Mouse (Mus musculus): ENCODE results near the gene Ppp1r14c. TPM values are rescaled to one million over a fixed set of nuclear protein-coding genes. Genes with fewer than 3 reads are reported as not detected.

The Ppp1r14c gene
- polyA plus RNA-seq, 1 experiment from 2014 or later, result 13.6 TPM

DNA sequence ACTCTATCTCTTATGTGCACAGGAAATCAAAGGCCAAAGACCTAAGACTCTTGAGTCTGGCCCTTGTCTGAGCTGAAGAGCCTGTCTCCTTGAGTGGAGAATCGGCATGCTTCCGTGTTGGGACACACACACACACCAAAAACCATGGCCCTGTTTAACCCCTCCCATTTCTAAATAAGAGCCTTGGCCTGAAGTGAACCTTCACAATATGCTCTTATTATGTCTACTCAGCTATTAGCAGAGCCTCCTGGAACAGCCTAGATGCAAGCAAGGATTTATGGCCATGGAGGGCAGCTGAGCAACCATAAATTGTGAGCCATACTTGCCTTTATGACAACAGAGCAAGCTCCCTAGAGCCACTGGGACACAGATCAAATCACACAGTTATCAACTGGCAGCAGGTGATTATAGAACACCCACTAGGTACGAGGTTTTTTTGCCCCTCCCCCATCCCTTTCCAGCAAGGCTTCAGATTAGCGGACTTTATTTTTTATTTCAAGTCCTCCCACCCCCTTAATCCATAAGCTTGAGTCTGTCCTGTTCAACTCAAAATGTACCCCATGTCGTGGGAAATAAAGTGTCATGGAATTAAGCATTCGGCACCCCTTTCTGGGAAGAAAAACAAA, 42.3 kb downstream of the Ppp1r14c start:
- peak; percentile 22; the same call in 1 of the 2 replicates for ATAC-seq (ENCODE audit: low FRiP score)
- Histone ChIP-seq H3K36me3 (ENCODE audit: control insufficient read depth, insufficient read depth, low read length) (no peaks in the 10 kb centered on the region), H3K4me1 (replicated peaks; ENCODE audit: control insufficient read depth, insufficient read depth, low read length) (no peaks in the 10 kb centered on the region), H3K27ac (ENCODE audit: low read depth, low read length) (no peak overlapping the region), H3K4me3 (ENCODE audit: low read depth, low read length) (no peak overlapping the region), H3K4me2 (replicated peaks; ENCODE audit: low read depth, low read length) (no peak overlapping the region), H3K9me3 (ENCODE audit: control insufficient read depth, low read length) (no peaks in the 10 kb centered on the region), H3K9ac (ENCODE audit: low read depth, low read length) (no peak overlapping the region), H3K27me3 (ENCODE audit: control insufficient read depth, insufficient read depth, low read length) (no peaks in the 10 kb centered on the region)
- DNase-seq (ENCODE audit: low spot score), result no peak
- WGBS, result 82% methylated on average over 6 of the region's 6 CpGs

GRCm38 (mm10) chr10:3408699-3409098, 42.8 kb downstream of the Ppp1r14c start:
- no peak overlapping the region for H3K9ac ChIP-seq (ENCODE audit: low read depth, low read length)
- peak; percentile 49; the same call in 1 of the 2 replicates for ATAC-seq (ENCODE audit: low FRiP score)
- H3K4me3 ChIP-seq (ENCODE audit: low read depth, low read length), result no peak overlapping the region
- H3K27ac ChIP-seq (ENCODE audit: low read depth, low read length), result no peak overlapping the region
- H3K4me1 ChIP-seq (replicated peaks; ENCODE audit: control insufficient read depth, insufficient read depth, low read length), result no peaks in the 10 kb centered on the region
- no peak overlapping the region for H3K4me2 ChIP-seq (replicated peaks; ENCODE audit: low read depth, low read length)
- no peaks in the 10 kb centered on the region for H3K36me3 ChIP-seq (ENCODE audit: control insufficient read depth, insufficient read depth, low read length)
- no peak for DNase-seq (ENCODE audit: low spot score)
- 55% methylated on average over 3 of the region's 3 CpGs for WGBS
- H3K27me3 ChIP-seq (ENCODE audit: control insufficient read depth, insufficient read depth, low read length), result no peaks in the 10 kb centered on the region
- no peaks in the 10 kb centered on the region for H3K9me3 ChIP-seq (ENCODE audit: control insufficient read depth, low read length)

- Histone ChIP-seq H3K4me3 (ENCODE audit: low read depth, low read length) (no peak overlapping the region), H3K27ac (ENCODE audit: low read depth, low read length) (no peak overlapping the region), H3K4me2 (replicated peaks; ENCODE audit: low read depth, low read length) (no peak overlapping the region), H3K27me3 (ENCODE audit: control insufficient read depth, insufficient read depth, low read length) (no peaks in the 10 kb centered on the region), H3K9ac (ENCODE audit: low read depth, low read length) (no peak overlapping the region), H3K36me3 (ENCODE audit: control insufficient read depth, insufficient read depth, low read length) (no peaks in the 10 kb centered on the region), H3K4me1 (replicated peaks; ENCODE audit: control insufficient read depth, insufficient read depth, low read length) (no peaks in the 10 kb centered on the region), H3K9me3 (ENCODE audit: control insufficient read depth, low read length) (no peaks in the 10 kb centered on the region)
- ATAC-seq (ENCODE audit: low FRiP score), result no peak
- 80% methylated on average over 3 of the region's 3 CpGs for WGBS
- no peak for DNase-seq (ENCODE audit: low spot score)
Observed at GRCm38 (mm10) chr10:3411222-3411621, 45.4 kb downstream of the Ppp1r14c start.

GRCm38 (mm10) chr10:3411639-3412038, 45.8 kb downstream of the Ppp1r14c start:
- WGBS, result 86% methylated on average over 2 of the region's 2 CpGs
- Histone ChIP-seq H3K27me3 (ENCODE audit: control insufficient read depth, insufficient read depth, low read length) (no peaks in the 10 kb centered on the region), H3K27ac (ENCODE audit: low read depth, low read length) (no peak overlapping the region), H3K4me1 (replicated peaks; ENCODE audit: control insufficient read depth, insufficient read depth, low read length) (no peaks in the 10 kb centered on the region), H3K4me2 (replicated peaks; ENCODE audit: low read depth, low read length) (no peak overlapping the region), H3K9me3 (ENCODE audit: control insufficient read depth, low read length) (no peaks in the 10 kb centered on the region), H3K36me3 (ENCODE audit: control insufficient read depth, insufficient read depth, low read length) (no peaks in the 10 kb centered on the region), H3K4me3 (ENCODE audit: low read depth, low read length) (no peak overlapping the region), H3K9ac (ENCODE audit: low read depth, low read length) (no peak overlapping the region)
- DNase-seq (ENCODE audit: low spot score) (no peak), ATAC-seq (ENCODE audit: low FRiP score) (no peak)

DNA sequence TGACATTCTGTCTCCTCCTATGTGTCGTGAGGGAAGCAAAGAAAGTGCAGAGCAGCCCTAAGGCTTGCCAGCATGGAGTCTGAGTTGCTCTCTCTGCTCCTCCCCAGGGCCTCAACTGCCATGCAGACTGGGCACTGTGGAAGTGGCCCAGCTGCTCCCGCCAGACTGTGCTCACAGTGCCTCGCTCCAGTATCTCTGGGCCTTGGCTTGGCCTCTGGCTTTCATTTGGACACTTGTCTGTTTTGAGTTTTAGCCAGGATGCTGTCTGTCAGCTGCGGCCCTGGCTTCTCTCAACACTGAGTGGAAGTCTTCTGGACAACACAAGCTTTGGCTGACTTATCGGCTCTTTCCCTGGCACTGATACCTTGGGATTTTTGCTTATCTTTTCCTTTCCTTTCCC, 49.0 kb downstream of the Ppp1r14c start:
- no peak overlapping the region for H3K9ac ChIP-seq (ENCODE audit: low read depth, low read length)
- no peaks in the 10 kb centered on the region for H3K27me3 ChIP-seq (ENCODE audit: control insufficient read depth, insufficient read depth, low read length)
- H3K4me3 ChIP-seq (ENCODE audit: low read depth, low read length), result no peak overlapping the region
- H3K27ac ChIP-seq (ENCODE audit: low read depth, low read length), result no peak overlapping the region
- no peaks in the 10 kb centered on the region for H3K36me3 ChIP-seq (ENCODE audit: control insufficient read depth, insufficient read depth, low read length)
- ATAC-seq (ENCODE audit: low FRiP score) (no peak), DNase-seq (ENCODE audit: low spot score) (no peak)
- H3K4me2 ChIP-seq (replicated peaks; ENCODE audit: low read depth, low read length), result no peak overlapping the region
- no peaks in the 10 kb centered on the region for H3K4me1 ChIP-seq (replicated peaks; ENCODE audit: control insufficient read depth, insufficient read depth, low read length)
- no peaks in the 10 kb centered on the region for H3K9me3 ChIP-seq (ENCODE audit: control insufficient read depth, low read length)
- 71% methylated on average over 5 of the region's 5 CpGs for WGBS

DNA sequence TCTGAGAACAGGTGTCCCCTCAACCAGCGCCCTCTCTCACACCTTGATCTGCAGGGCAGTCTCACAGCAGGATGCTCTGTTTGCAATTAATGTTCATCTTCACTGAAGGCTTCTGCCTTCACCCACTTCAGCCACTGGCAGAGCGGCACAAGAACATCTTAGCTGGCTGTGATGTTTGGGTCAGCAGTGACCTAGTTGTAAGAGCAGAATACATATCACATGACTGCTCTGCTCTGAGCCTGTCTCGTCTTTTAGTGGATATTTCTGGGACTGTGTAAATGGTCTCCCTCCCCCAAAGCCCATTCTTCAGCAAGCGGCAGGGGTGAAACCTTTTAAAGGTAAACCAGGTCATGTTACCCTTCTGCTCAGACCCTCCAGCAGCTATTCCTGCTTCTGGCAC, 50.7 kb downstream of the Ppp1r14c start:
- no peak overlapping the region for H3K27ac ChIP-seq (ENCODE audit: low read depth, low read length)
- H3K9ac ChIP-seq (ENCODE audit: low read depth, low read length), result no peak overlapping the region
- DNase-seq (ENCODE audit: low spot score) (no peak), ATAC-seq (ENCODE audit: low FRiP score) (no peak)
- H3K4me3 ChIP-seq (ENCODE audit: low read depth, low read length), result no peak overlapping the region
- no peaks in the 10 kb centered on the region for H3K9me3 ChIP-seq (ENCODE audit: control insufficient read depth, low read length)
- H3K4me2 ChIP-seq (replicated peaks; ENCODE audit: low read depth, low read length), result no peak overlapping the region
- WGBS, result 69% methylated on average over 4 of the region's 4 CpGs
- H3K4me1 ChIP-seq (replicated peaks; ENCODE audit: control insufficient read depth, insufficient read depth, low read length), result no peaks in the 10 kb centered on the region
- H3K27me3 ChIP-seq (ENCODE audit: control insufficient read depth, insufficient read depth, low read length), result no peaks in the 10 kb centered on the region
- H3K36me3 ChIP-seq (ENCODE audit: control insufficient read depth, insufficient read depth, low read length), result no peaks in the 10 kb centered on the region

GRCm38 (mm10) chr10:3417408-3417807, 51.6 kb downstream of the Ppp1r14c start:
- Histone ChIP-seq H3K9ac (ENCODE audit: low read depth, low read length) (no peak overlapping the region), H3K4me1 (replicated peaks; ENCODE audit: control insufficient read depth, insufficient read depth, low read length) (no peaks in the 10 kb centered on the region), H3K27me3 (ENCODE audit: control insufficient read depth, insufficient read depth, low read length) (no peaks in the 10 kb centered on the region), H3K36me3 (ENCODE audit: control insufficient read depth, insufficient read depth, low read length) (no peaks in the 10 kb centered on the region), H3K9me3 (ENCODE audit: control insufficient read depth, low read length) (no peaks in the 10 kb centered on the region), H3K27ac (ENCODE audit: low read depth, low read length) (no peak overlapping the region), H3K4me3 (ENCODE audit: low read depth, low read length) (no peak overlapping the region), H3K4me2 (replicated peaks; ENCODE audit: low read depth, low read length) (no peak overlapping the region)
- WGBS, result 75% methylated on average over 4 of the region's 4 CpGs
- ATAC-seq (ENCODE audit: low FRiP score) (no peak), DNase-seq (ENCODE audit: low spot score) (no peak)

- Histone ChIP-seq H3K4me2 (replicated peaks; ENCODE audit: low read depth, low read length) (no peak overlapping the region), H3K27ac (ENCODE audit: low read depth, low read length) (no peak overlapping the region), H3K4me1 (replicated peaks; ENCODE audit: control insufficient read depth, insufficient read depth, low read length) (no peaks in the 10 kb centered on the region), H3K9ac (ENCODE audit: low read depth, low read length) (no peak overlapping the region), H3K27me3 (ENCODE audit: control insufficient read depth, insufficient read depth, low read length) (no peaks in the 10 kb centered on the region), H3K36me3 (ENCODE audit: control insufficient read depth, insufficient read depth, low read length) (no peaks in the 10 kb centered on the region), H3K9me3 (ENCODE audit: control insufficient read depth, low read length) (no peaks in the 10 kb centered on the region), H3K4me3 (ENCODE audit: low read depth, low read length) (no peak overlapping the region)
- DNase-seq (ENCODE audit: low spot score) (no peak), ATAC-seq (ENCODE audit: low FRiP score) (peak; percentile 33; the same call in 1 of the 2 replicates)
Observed at GRCm38 (mm10) chr10:3424016-3424415, 58.2 kb downstream of the Ppp1r14c start.

DNA sequence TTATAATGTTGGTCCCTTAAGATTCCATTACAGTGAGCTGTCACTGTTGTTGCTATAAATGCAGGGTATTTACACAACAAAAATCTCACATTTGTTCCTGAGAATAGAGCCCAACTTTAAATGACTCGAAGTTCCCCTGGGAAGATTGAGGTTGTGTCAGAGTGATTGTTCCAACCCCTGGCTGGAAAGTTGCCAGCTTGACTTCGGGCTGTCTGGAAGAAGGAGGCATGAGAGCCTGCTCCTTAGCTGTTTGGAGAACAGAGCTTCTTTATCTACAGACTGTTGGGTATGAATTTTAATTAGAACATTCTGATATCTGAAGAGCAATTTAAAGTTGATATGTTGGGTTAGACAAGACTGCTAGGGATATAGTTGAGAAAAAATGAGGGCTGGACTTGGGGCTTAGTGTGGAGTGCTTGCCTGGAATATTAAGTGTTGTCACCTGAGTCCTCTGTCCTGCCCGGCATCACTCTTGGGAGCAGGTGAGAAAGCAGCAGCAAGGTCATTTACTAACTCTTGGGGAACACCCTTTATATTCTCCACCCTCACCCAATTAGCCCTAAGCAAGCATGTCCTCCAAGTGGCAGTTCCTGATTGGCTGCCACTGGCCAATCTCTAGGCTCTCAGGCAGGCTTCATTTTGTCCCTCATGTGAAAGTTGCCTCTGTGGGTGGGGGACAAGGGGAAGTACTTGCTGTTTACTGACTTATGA, 62.0 kb downstream of the Ppp1r14c start:
- Histone ChIP-seq H3K27ac (ENCODE audit: low read depth, low read length) (no peak overlapping the region), H3K9ac (ENCODE audit: low read depth, low read length) (no peak overlapping the region), H3K4me1 (replicated peaks; ENCODE audit: control insufficient read depth, insufficient read depth, low read length) (no peaks in the 10 kb centered on the region), H3K4me2 (replicated peaks; ENCODE audit: low read depth, low read length) (no peak overlapping the region), H3K27me3 (ENCODE audit: control insufficient read depth, insufficient read depth, low read length) (no peaks in the 10 kb centered on the region), H3K36me3 (ENCODE audit: control insufficient read depth, insufficient read depth, low read length) (no peaks in the 10 kb centered on the region), H3K9me3 (ENCODE audit: control insufficient read depth, low read length) (no peaks in the 10 kb centered on the region), H3K4me3 (ENCODE audit: low read depth, low read length) (no peak overlapping the region)
- DNase-seq (ENCODE audit: low spot score) (no peak), ATAC-seq (ENCODE audit: low FRiP score) (0 out of 2 replicates have a peak, but pooled peaks have one; percentile 22)
- 69% methylated on average over 3 of the region's 3 CpGs for WGBS
